ENCODE assay signal across 14 mouse cellular contexts in the genomic region with DNA sequence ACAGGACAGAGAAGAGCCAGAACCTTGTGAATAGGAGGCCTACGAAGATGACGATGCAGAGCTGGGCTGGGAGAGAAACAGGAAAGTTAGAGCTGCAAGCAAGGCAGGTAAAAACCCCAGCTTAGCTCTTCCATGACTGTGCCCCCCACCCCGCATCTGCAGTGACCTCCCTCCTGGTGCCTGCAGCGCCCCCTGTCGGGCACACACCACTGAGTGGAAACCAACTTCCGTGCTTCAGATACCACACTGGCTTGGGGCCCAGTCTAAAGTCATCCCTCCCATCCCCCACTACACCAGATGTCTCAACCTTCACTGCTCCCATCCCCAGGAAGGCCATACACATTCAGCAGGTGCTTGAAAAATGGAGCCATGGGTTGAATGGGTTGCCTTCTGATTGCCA. TPM values are rescaled to one million over a fixed set of nuclear protein-coding genes. Genes with fewer than 3 reads are reported as not detected.
DNase-seq lines count a peak whose midpoint lies in the region; ATAC-seq and TF ChIP-seq lines count a peak whose summit lies in the region.
"Had no signal": no experiment of that assay in that cellular context is flagged by ENCODE, and none has a peak within 500 bp of the region (broad histone marks: within the 10 kb centered on the region; RNA-seq: fewer than 3 reads in every experiment).

No protein-coding gene starts in this region.

- H3K36me3 ChIP-seq in intestine, postnatal 0 days (ENCODE audit: control insufficient read depth, insufficient read depth), result peaks cover 11% of the 10 kb centered on the region; the same call in 1 of the 2 replicates
- H3K36me3 ChIP-seq in intestine, embryonic 16.5 days (ENCODE audit: control insufficient read depth, insufficient read depth, low read length), result no peaks in the 10 kb centered on the region
- H3K36me3 ChIP-seq: heart, embryonic 13.5 days; hindbrain, embryonic 10.5 days; kidney, embryonic 15.5 days; midbrain, embryonic 12.5 days had no signal

- H3K9ac ChIP-seq in intestine, postnatal 0 days (ENCODE audit: low read depth, low read length), result no peak overlapping the region
- H3K9ac ChIP-seq in intestine, embryonic 16.5 days (ENCODE audit: low read depth, low read length), result no peak overlapping the region
- H3K9ac ChIP-seq: heart, embryonic 13.5 days; kidney, embryonic 15.5 days; midbrain, embryonic 12.5 days had no signal

- H3K9me3 ChIP-seq in intestine, postnatal 0 days (ENCODE audit: control insufficient read depth), result no peaks in the 10 kb centered on the region
- H3K9me3 ChIP-seq in intestine, embryonic 16.5 days (ENCODE audit: control insufficient read depth, low read length), result no peaks in the 10 kb centered on the region
- H3K9me3 ChIP-seq: heart, embryonic 13.5 days; hindbrain, embryonic 10.5 days; kidney, embryonic 15.5 days; midbrain, embryonic 12.5 days had no signal

- DNase-seq in CD4-positive, CD25-positive, alpha-beta regulatory T cell, adult 2 months (ENCODE audit: low read depth, low spot score), result peak; percentile 16
- DNase-seq in testis, postnatal 10 days (ENCODE audit: low spot score), result peak; percentile 58
- no peak for DNase-seq in testis, postnatal 14 days (ENCODE audit: low spot score)
- no peak for DNase-seq in cerebellum, postnatal 25 days
- DNase-seq: lung, adult 18-20 months had no signal

- H3K27me3 ChIP-seq in intestine, postnatal 0 days (replicated peaks; ENCODE audit: control insufficient read depth, insufficient read depth, low read length), result no peaks in the 10 kb centered on the region
- no peaks in the 10 kb centered on the region for H3K27me3 ChIP-seq in intestine, embryonic 16.5 days (replicated peaks; ENCODE audit: control insufficient read depth, insufficient read depth, low read length)
- H3K27me3 ChIP-seq: kidney, embryonic 15.5 days had no signal

- H3K4me1 ChIP-seq in intestine, postnatal 0 days (replicated peaks; ENCODE audit: control insufficient read depth, insufficient read depth, low read length), result peaks cover 6% of the 10 kb centered on the region
- peaks cover 16% of the 10 kb centered on the region; the same call in 1 of the 2 replicates for H3K4me1 ChIP-seq in intestine, embryonic 16.5 days (ENCODE audit: control insufficient read depth, insufficient read depth, low read length)
- no peaks in the 10 kb centered on the region for H3K4me1 ChIP-seq in olfactory bulb, adult 2 months (ENCODE audit: control insufficient read depth, insufficient read depth, low read length)

- peak overlapping the region; percentile 46 for H3K27ac ChIP-seq in intestine, postnatal 0 days (ENCODE audit: low read depth, low read length)
- no peak overlapping the region for H3K27ac ChIP-seq in intestine, embryonic 16.5 days (ENCODE audit: low read length)
- no peak overlapping the region for H3K27ac ChIP-seq in olfactory bulb, adult 2 months (ENCODE audit: insufficient read depth, low read depth, low read length)
- H3K27ac ChIP-seq: heart, embryonic 13.5 days; hindbrain, embryonic 10.5 days; kidney, embryonic 15.5 days; midbrain, embryonic 12.5 days had no signal

- no peak for TF ChIP-seq POLR2A in olfactory bulb, adult 2 months (IDR thresholded peaks at IDR 0.05; ENCODE audit: insufficient read depth, low read depth, low read length)

- 77% methylated on average over 6 of the region's 6 CpGs for WGBS in intestine, postnatal 0 days
- 70% methylated on average over 6 of the region's 6 CpGs for WGBS in intestine, embryonic 16.5 days
- 68% methylated on average over 6 of the region's 6 CpGs for WGBS in olfactory bulb, adult 2 months

- H3K4me2 ChIP-seq in intestine, postnatal 0 days (replicated peaks; ENCODE audit: low read depth), result no peak overlapping the region
- H3K4me2 ChIP-seq in intestine, embryonic 16.5 days (ENCODE audit: low read depth, low read length), result no peak overlapping the region
- H3K4me2 ChIP-seq: heart, embryonic 13.5 days; kidney, embryonic 15.5 days; midbrain, embryonic 12.5 days had no signal

- peak; percentile 60 for TF ChIP-seq CTCF in intestine, postnatal 0 days (IDR thresholded peaks at IDR 0.05; ENCODE audit: low read depth)
- peak; percentile 35; the same call in 1 of the 2 replicates for TF ChIP-seq CTCF in olfactory bulb, adult 2 months (IDR thresholded peaks at IDR 0.05; ENCODE audit: insufficient read depth, low read depth, low read length)

- no peak overlapping the region for H3K4me3 ChIP-seq in intestine, postnatal 0 days (ENCODE audit: low read depth, low read length)
- H3K4me3 ChIP-seq in intestine, embryonic 16.5 days (ENCODE audit: low read length), result no peak overlapping the region
- no peak overlapping the region for H3K4me3 ChIP-seq in olfactory bulb, adult 2 months (ENCODE audit: insufficient read depth, low read depth, low read length)
- H3K4me3 ChIP-seq: heart, embryonic 13.5 days; hindbrain, embryonic 10.5 days; kidney, embryonic 15.5 days; midbrain, embryonic 12.5 days had no signal

- no peak for ATAC-seq in CD4-positive, CD25-positive, alpha-beta regulatory T cell, adult 4 months
- ATAC-seq in intestine, postnatal 0 days, result no peak
- no peak for ATAC-seq in intestine, embryonic 16.5 days
- ATAC-seq: inflammation-experienced regulatory T-cells, adult 6 months had no signal

RNA-seq across cellular contexts. Expression of gene Mogat2, which starts 5.8 kb away (rescaled TPM):
- not detected for polyA plus RNA-seq in CD4-positive, CD25-positive, alpha-beta regulatory T cell, adult 4 months (2017; shearing (Covaris generic))
- polyA plus RNA-seq in intestine, postnatal 0 days (2015; fragmentation: Nextera tagmentation; extraction: Ambion mirVana), result 362 and 402 TPM in 2 replicates
- polyA plus RNA-seq in intestine, embryonic 16.5 days (2015; fragmentation: Nextera tagmentation; extraction: Ambion mirVana), result 234 and 306 TPM in 2 replicates
- not detected in 2 replicates for polyA plus RNA-seq in olfactory bulb, adult 2 months (2012; ENCODE audit: insufficient read depth, insufficient read length, low replicate concordance, missing spikeins)
- polyA plus RNA-seq: inflammation-experienced regulatory T-cells, adult 6 months had no signal

RNA-seq across cellular contexts. Expression of gene Map6, which starts 34.7 kb away (rescaled TPM):
- polyA plus RNA-seq in CD4-positive, CD25-positive, alpha-beta regulatory T cell, adult 4 months (2017; shearing (Covaris generic)), result 1 to 10 TPM; 2.4 to 4.5 TPM
- polyA plus RNA-seq in intestine, postnatal 0 days (2015; fragmentation: Nextera tagmentation; extraction: Ambion mirVana), result 3.7 and 4.1 TPM in 2 replicates
- 3.5 and 4.2 TPM in 2 replicates for polyA plus RNA-seq in intestine, embryonic 16.5 days (2015; fragmentation: Nextera tagmentation; extraction: Ambion mirVana)
- not detected in 2 replicates for polyA plus RNA-seq in olfactory bulb, adult 2 months (2012; ENCODE audit: insufficient read depth, insufficient read length, low replicate concordance, missing spikeins)

RNA-seq across cellular contexts. Expression of gene Dgat2, which starts 50.1 kb away (rescaled TPM):
- 1 to 10 TPM; 3.1 to 4.4 TPM for polyA plus RNA-seq in CD4-positive, CD25-positive, alpha-beta regulatory T cell, adult 4 months (2017; shearing (Covaris generic))
- 1,614 and 1,691 TPM in 2 replicates for polyA plus RNA-seq in intestine, postnatal 0 days (2015; fragmentation: Nextera tagmentation; extraction: Ambion mirVana)
- polyA plus RNA-seq in intestine, embryonic 16.5 days (2015; fragmentation: Nextera tagmentation; extraction: Ambion mirVana), result 325 and 488 TPM in 2 replicates
- not detected in 2 replicates for polyA plus RNA-seq in olfactory bulb, adult 2 months (2012; ENCODE audit: insufficient read depth, insufficient read length, low replicate concordance, missing spikeins)

Comparison
In these comparisons a context has a peak if more than half of its experiments do, and no peak if none do; other contexts are left out.
1. DNase-seq: peak in CD4-positive, CD25-positive, alpha-beta regulatory T cell, adult 2 months (single experiment) and testis, postnatal 10 days (single experiment); none in testis, postnatal 14 days (single experiment) and cerebellum, postnatal 25 days (0 of 2).
2. RNA of gene Mogat2, which starts 5.8 kb away (polyA plus RNA-seq): 362 to 402 TPM in intestine, postnatal 0 days and 234 to 306 TPM in intestine, embryonic 16.5 days; not detected in CD4-positive, CD25-positive, alpha-beta regulatory T cell, adult 4 months and not detected in olfactory bulb, adult 2 months; every median in the first group is over 100 times any median in the second.
3. RNA of gene Dgat2, which starts 50.1 kb away (polyA plus RNA-seq): 1,614 to 1,691 TPM in intestine, postnatal 0 days and 325 to 488 TPM in intestine, embryonic 16.5 days; 3.1 to 4.4 TPM in CD4-positive, CD25-positive, alpha-beta regulatory T cell, adult 4 months and not detected in olfactory bulb, adult 2 months; every median in the first group is over 10 times any median in the second.